Mouse (Mus musculus) cerebellum, postnatal 4 days (tissue): ENCODE results near the gene Cdh13.

Experiments
- DNase-seq, 2 experiments: peaks; one replicate each; pipeline ENCODE4 v3.0.0; 2022; ENCODE audit warnings: low spot score in 2 of 2, mixed read lengths in 1 of 2

The Cdh13 gene

GRCm38 (mm10) chr8:119245641-119246040 is 962.1 kb downstream of the Cdh13 start:
- DNase-seq: no peak

GRCm38 (mm10) chr8:119254358-119254757 is 970.8 kb downstream of the Cdh13 start:
- DNase-seq: no peak

GRCm38 (mm10) chr8:119258642-119259041 is 975.1 kb downstream of the Cdh13 start:
- no peak for DNase-seq

GRCm38 (mm10) chr8:119263750-119264149 is 980.2 kb downstream of the Cdh13 start:
- DNase-seq: peak in 1 of 2 experiments; percentile 16

- DNase-seq: no peak
These were observed 982.8 kb downstream of the Cdh13 start for GRCm38 (mm10) chr8:119266304-119266703.

- no peak for DNase-seq
These were observed 986.0 kb downstream of the Cdh13 start for GRCm38 (mm10) chr8:119269576-119269975.

- DNase-seq: no peak
These were observed 986.8 kb downstream of the Cdh13 start for GRCm38 (mm10) chr8:119270371-119270770.

GRCm38 (mm10) chr8:119272891-119273290 is 989.4 kb downstream of the Cdh13 start:
- DNase-seq: no peak

- DNase-seq: no peak
These were observed 991.9 kb downstream of the Cdh13 start for GRCm38 (mm10) chr8:119275442-119275841.

- DNase-seq: no peak
These were observed 993.5 kb downstream of the Cdh13 start for GRCm38 (mm10) chr8:119277047-119277451.

- DNase-seq: peak in 1 of 2 experiments; percentile 68
These were observed 998.2 kb downstream of the Cdh13 start for GRCm38 (mm10) chr8:119281761-119282160.

GRCm38 (mm10) chr8:119284516-119284915 is 1001.0 kb downstream of the Cdh13 start:
- peak in 1 of 2 experiments; percentile 23 for DNase-seq

GRCm38 (mm10) chr8:119284920-119285319 is 1001.4 kb downstream of the Cdh13 start:
- DNase-seq: peak; percentile 33 to 87

GRCm38 (mm10) chr8:119295477-119295876 is 1011.9 kb downstream of the Cdh13 start:
- no peak for DNase-seq

- peak in 1 of 2 experiments; percentile 60 for DNase-seq
These were observed 1014.2 kb downstream of the Cdh13 start for GRCm38 (mm10) chr8:119297752-119298151.

GRCm38 (mm10) chr8:119300335-119300734 is 1016.8 kb downstream of the Cdh13 start:
- DNase-seq: no peak

GRCm38 (mm10) chr8:119304196-119304595 is 1020.7 kb downstream of the Cdh13 start:
- peak in 1 of 2 experiments; percentile 36 for DNase-seq

GRCm38 (mm10) chr8:119311412-119311811 is 1027.9 kb downstream of the Cdh13 start:
- peak in 1 of 2 experiments; percentile 13 for DNase-seq

- no peak for DNase-seq
These were observed 1039.7 kb downstream of the Cdh13 start for GRCm38 (mm10) chr8:119323215-119323614.

- no peak for DNase-seq
These were observed 1056.0 kb downstream of the Cdh13 start for GRCm38 (mm10) chr8:119339546-119339945.

- no peak for DNase-seq
These were observed 1060.1 kb downstream of the Cdh13 start for GRCm38 (mm10) chr8:119343606-119344005.

- peak; percentile 85 to 95 for DNase-seq
These were observed 1060.8 kb downstream of the Cdh13 start, which contains the start of gene Hsbp1 for GRCm38 (mm10) chr8:119344190-119344856. Gene Hsbp1 (plus strand): TSS chr8:119344488.

GRCm38 (mm10) chr8:119345029-119345682 is 1061.6 kb downstream of the Cdh13 start:
- DNase-seq: no peak
